Mouse (Mus musculus) heart, postnatal 36 days (tissue): ENCODE measurements at regions not wholly inside any gene's neighbourhood (a gene's known extent, or its start where the extent isn't known, plus 50 kb on each side); places are given as distances from the start of the nearest gene placed in this dataset.

Experiments
- DNase-seq, 2 experiments: peaks; one replicate each; pipeline ENCODE4 v3.0.0; 2021 to 2022
- intact Hi-C: fragments of 180-260 bp; cut with DNase I; formaldehyde crosslinking; loops from one replicate; pipeline ENCODE4 v1.15.1; 2025

DNA sequence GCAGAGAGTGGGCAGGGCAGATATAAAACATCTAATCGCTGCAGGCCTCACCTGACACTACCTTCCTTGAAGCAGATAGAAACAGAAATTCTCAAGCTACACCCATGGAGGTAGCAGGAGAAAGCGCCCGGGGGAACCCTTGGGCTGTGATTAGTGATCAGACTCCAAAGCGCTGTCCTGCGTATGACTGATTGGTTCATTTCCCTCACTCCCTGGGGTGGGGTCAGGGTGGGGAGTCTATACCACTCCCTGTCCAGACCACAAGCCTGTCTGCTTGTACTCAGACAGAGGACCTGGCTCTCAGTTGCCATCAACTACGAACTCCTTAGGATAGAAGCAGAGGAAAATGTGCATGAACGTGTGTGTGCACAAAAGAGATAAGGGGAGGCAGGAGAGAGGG is 77.7 kb downstream of the Gm826 start:
- no peak for DNase-seq
- intact Hi-C loops: no loop called here

DNA sequence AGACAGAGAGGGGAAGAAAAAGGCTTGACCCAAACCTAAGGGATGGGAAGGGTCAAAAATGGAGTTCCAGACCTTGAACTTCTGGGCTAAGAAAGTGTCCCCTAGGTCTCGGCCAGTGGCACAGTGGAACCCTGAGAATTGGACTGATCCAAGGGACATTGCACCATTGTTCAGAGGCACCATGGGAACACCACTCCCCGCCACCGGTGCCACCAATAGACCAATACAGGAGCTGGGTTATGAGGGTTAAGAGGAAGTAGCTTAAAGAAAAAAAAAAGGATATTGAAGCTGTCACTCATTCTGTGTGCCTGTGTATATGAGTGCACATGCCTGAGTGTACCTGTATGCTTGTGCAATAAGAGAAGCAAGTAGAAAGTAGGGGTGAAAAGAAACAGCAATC is 83.7 kb downstream of the Gm826 start:
- intact Hi-C loops: no loop called here
- no peak for DNase-seq

DNA sequence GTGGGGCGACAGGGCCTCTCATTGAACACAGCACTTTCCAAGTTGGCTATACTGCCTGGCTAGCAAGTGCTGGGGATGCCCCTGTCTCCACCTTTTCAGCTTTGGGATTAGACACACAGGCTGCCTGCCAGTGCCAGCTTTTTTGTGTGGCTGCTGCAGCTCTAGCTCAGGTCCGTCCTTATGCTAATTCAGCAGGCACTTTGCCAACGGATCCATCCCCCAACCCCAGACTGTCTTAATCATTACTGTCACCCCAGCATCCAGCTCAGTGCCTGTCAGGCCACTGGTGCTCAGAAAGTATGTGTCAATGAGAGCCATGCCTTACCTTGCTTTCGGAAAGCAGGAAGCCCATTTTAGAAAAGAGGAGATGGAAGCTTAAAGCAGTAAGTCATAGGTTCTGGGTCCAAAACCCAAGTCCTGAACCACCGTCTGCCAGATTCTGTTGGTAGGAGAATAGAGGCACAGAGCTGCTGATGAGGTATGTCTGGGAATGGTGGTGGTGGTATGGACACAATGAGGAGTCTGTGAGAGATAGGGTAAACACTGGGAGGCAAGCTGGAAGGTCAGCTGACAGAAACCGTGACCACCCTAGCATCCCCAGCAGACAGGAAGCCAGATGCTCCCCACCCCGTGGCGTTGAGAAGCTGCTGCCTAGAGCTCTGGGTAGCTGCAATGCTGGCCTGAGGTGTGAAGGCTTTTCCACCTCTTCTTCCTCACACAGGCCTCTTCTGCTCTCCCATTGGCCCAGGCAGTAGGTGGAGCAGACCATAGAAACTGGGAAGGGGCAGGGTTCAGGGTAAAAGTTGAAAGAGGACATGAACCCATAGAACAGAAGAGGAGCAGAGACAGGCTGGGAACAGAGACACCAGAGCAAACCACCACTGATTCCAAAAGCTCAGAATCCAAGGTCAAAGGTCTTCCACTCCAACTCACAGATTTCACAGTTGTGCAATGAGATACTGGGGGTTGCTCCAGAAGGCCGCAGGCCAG is 84.6 kb downstream of the Gm826 start:
- intact Hi-C loops: no loop called here
- no peak for DNase-seq

DNA sequence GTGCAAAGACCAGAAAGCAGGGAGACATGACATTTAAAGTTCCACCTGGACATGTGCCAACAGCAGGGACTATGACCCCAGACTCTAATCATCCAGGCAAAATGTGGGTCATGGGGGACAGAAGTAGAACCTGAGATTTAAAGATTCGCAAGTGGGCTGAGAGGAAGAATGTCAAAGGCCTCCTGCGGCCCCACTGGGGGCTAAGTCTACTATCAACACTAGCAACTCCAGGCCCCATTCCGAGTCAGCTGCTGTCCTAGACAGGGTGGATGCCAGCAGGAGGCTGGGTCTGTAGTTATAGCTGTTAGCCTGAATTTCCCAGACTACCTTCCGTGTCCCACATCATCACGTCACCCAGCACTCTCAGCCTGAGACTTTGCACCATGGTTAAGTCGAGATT is 86.7 kb downstream of the Gm826 start:
- DNase-seq: no peak
- intact Hi-C loops: no loop called here

DNA sequence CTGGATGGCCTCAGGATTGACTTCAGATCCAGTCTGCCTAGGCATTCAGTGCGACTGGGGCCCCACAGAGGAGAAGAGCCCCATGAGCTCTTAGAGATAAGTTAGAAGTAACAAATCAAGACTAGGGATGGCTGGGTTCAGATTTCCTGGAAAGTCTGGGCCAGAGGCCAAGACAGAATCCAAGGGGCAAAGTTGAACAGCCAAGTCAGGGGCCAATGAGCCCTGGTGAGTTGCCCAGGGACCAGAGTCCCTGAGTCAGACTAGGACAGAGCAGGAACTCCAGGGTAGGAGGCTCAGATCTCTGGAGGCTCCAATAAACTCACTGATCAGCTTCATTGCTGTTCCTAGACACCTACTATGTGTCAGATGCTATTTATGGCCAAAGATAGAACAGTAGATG is 87.6 kb downstream of the Gm826 start:
- no peak for DNase-seq
- intact Hi-C loops: no loop called here

DNA sequence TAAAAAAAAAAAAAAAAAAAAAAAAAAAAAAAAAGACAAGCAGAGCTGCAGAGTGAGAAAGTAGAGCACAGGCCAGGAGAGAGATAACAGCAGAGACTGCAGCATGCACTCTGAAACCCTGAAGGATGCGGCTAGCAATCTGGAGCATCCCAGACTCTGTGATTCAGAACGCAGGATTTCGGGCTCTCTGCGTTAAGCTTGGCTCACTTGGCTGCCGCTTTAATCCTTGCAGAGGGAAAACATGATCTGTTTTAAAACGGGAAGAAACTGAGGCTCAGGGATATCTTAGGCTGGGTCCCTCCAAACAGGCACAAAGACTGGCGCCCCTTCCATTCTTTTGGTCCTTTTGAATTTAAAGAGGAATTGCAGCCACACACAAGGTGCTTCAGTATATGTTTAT is 89.1 kb downstream of the Gm826 start:
- intact Hi-C loops: no loop called here
- no peak for DNase-seq

DNA sequence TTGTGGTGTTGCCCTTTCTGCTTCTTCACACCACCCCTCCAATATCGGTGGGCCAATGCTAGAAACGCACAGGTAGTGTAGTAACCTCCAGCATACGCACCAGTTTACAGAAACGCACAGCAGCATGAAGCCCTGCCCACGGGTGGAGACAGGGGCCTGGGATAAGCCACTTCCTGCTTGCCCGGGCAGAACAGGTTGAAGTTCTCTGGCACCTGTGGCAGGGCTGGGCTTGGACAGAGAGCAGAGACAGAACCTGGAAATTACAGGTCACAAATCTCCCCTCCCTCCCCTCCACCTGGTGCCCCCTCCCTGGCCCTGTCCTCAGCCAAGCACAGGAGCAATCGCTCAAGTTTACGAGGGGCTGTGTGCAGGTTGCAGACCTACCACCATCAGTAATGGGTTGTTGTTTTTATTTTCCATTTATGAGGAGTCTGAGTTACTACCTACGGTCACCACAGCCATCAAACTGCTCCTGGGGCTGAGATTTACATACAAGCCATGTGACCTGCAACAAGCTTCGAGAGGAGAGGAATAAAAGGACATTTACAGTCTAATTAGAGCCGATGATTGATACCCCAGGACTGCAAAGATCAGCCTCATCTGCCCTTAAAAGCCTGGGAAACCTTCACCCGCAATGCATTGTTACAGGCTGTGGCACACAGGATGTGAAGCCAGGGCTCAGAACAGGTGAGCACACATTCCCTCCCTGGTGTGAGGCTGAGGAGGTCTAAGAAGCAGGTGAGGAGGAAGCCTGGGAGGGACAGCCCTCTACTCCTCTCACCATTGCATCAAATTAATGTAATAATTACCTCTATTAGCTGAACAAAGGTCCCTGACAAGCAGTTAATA is 93.2 kb downstream of the Gm826 start:
- intact Hi-C loops: no loop called here
- DNase-seq: no peak

DNA sequence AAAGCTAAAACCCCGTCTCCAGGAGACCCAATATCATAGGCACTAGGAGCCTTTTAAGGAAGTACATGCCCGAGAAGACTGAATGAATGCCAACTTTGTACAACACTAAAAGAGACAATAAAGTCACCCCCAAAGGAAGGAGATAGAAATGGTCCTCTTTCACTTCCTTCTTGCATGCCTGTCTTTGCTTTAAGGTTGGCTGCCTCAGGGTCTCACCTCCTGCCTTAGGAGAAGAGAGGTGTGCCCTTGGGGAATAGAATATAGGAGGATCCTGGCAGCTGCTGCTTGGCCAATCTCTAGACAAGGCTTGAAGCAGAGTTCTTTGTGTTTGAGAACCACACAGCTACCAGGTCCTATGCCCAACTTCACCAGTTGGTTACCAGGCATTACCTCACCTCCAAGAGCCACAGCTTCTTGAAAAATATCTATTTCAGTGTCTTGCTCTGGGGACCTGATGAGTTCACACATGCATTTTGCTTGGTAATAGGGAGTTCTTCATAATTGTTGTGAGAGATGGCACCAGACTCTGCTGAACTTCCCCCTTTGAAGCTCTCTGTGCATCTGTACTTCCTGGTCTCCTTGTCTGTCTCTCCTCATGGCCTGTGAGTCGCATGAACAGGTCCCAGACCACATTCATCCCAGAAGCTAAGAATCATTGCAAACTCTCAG is 96.4 kb downstream of the Gm826 start:
- DNase-seq: no peak
- intact Hi-C loops: no loop called here

DNA sequence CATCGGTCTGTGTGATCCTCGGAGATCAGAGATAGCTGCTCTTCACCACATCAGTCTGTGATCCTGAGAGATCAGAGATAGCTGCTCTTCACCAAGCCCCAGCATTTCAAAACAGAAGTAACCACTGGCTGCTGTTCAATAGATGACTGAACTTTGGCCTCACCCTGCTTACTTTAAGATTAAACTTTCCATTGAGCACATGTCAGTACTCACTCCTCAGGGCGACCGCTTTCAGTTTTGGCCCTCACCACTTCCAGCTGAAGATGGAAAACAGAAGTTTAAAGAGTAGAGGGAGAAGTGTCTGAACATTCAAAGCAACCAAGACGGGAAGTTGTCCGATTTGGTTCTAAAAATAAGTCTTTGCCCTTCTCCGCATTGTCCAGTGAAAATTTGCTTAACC is 97.2 kb downstream of the Gm826 start:
- peak in 1 of 2 experiments; percentile 29 for DNase-seq
- intact Hi-C loops: no loop called here

DNA sequence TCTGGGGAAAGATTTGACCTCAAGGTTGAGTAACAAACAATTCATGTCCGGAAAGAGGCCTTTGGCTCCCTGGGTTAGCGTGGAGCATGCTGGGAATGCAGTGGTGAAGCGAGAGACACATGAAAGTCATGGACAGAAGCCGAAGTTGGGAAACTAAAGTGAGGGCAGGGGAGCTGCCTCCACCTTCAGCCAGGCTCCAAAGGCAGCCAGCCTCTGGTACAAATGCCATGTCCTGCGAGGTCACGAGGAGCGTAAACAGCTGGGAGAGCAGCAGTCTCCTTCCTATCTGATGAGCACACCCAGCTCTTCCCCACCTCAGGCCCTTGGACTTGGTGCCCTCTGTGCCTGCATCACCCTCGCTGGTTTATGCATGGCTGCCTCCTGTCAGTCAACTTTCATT is 103.2 kb downstream of the Gm826 start:
- DNase-seq: no peak
- intact Hi-C loops: no loop called here

DNA sequence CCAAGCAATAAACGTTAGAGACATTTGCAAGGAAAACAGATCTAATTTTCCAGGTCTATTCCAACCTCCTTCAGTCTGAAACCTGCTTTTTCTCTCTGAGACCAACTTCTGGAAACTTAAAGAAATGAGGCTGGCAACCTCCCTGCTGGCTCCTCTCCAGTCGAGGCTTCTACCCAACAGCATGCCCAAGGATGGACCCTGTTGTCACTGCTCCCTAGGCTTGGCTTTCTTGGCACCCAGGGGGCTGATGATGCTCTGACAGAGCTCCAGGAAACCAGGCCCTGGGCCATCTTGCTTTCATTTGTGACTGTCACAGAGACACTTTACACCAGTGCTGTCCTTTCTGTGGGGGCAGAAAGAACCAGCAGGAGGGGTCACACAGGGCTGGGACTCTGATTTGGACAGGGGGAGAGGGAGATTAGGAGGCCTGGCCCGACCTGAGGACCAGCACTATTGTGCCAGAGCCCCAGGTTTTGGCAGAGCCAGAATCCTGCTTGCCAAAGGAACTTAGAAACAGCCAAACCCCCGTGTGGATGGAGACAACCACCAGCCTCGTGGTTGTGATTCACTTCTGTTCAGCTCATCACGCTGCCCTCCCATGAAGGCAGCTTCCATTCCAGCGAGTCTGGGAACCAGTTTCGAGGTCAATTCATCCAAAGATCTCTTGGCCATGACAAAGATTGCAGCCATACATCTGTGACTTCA is 105.5 kb downstream of the Gm826 start:
- DNase-seq: no peak
- intact Hi-C loops: no loop called here

DNA sequence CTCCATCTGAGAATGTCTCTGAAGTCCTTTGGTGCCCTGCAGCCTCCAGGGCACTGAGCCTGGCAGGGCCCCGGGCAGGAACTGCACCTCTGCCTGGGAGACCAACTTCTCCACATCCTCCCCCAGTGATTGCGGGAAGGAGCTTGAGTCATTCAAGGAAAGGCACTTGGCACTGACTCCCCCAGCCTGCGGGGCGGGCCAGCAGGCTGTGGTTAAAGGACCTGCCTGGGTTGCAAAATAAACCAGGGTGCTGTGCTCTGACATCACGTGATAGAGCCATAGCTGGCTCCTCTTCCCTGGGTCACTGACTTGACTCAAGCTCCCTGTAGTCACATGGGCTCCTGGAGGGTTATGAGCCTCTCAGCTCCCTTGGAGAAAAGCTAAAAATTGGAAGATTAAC is 108.5 kb downstream of the Gm826 start:
- peak; percentile 13 to 24 for DNase-seq
- intact Hi-C loops: no loop called here

DNA sequence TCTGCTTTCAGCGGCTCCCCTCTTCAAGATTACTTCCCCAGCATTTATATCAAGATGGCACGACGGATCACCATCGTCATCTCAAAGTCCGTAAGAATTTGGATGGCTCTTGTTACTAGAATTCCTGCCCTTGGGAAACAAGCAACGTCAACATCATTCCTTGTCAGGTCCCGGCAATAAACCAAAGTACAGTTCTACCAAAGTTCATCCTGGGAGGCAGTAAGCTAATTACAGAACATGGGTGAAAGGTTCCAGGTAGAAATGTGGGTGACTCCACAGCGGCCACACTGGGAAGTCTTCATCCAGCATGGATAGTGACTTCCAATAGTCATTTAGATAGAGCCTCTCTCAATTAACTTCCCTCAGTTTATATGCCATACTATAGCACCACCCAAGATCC is 110.6 kb downstream of the Gm826 start:
- DNase-seq: no peak
- intact Hi-C loops: no loop called here

DNA sequence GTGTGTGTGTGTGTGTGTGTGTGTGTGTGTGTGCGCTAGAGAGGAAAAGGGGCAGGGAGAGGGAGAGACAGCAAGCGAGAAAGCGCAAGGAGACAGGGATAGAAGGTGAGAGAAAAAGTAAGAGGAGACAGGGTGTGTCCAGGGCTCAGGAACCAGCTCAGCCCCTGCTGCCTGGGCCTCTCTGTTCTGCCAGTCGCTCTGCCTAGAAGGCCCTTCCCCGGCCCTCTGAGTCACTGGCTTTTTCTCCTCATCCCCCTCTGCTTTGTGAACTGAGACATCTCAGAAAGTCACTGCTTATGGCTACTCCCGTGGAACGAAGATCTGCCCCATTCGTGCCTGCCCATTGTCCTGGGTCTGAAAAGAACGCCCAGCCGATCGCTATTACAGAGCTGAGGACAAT is 112.2 kb downstream of the Gm826 start:
- intact Hi-C loops: no loop called here
- no peak for DNase-seq

DNA sequence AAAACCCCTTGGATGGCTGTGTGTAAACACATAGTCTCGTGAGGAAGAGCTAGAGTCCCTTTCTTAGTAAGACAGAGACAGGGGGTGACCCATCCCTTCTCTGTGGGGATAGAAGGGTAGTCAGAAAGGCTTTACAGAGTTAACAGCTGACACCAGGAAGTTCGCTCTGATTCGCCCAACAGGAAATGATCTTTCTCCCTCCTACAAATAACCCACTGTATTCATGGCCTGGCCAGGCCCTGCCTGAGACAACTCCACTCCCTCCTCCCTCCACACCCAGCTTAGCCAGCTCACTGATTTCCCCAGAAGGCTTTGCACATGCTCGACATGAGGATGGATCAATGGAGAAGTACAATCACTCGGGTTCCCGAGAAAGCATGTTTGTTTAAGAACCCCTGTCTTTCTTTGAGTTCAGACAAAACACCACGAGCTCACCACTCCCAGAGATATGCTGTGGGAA is 113.4 kb downstream of the Gm826 start:
- intact Hi-C loops: no loop called here
- no peak for DNase-seq

DNA sequence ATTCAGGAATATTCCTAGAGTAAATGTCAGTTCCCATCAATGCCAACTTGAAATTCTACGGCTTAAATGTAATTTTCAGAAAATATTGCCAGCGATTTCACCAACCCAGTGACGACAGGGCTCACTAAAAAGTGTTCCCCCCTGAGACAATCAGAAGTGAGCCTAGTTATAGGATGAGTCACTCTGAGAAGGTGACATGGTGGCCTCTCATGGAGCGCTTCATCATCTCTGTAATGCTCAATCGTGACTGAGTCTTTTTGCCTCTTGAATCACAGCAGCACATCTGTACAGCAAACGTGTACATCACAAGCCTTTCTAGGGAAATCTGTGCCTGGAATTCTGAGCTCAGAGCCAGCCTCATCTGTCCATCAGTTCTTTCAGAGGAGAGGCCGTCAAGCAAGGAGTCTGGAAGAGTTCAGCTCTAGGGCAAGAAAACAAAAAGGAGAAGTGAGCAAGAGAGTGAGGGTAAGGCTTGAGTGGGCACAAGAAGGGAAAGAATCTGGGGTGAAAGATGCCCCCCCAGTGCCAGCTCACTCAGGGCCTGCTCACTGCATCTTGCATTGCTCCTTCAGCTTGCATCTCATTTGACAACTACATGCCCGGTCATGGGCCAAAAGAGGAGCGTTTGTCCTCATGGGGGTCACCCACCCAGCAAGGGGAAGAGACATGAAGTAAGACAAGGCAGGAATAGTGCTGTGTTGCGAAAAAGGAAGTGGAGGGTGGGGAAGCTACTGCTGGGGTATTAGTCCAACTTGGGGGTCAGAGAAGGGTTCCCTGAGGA is 119.7 kb downstream of the Gm826 start:
- intact Hi-C loops: no loop called here
- DNase-seq: no peak

DNA sequence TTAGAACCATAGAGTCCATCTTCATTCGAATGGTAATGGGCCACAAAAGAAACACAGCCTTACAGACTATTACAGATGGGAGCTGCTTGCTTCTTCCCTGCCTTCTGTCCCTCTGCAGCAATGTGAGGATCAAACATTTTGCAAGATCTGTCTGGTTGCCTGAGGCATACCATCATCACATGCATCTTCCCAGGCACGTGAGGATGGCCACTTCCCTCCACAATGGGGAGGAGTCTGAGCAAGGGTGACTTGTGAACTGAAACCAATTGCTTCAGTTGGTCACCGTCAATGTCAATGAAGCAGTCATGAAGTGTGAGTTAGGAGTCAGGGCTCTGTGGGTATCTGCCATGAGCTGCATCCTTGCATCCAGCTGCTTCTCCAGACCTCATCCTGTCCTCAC is 123.5 kb downstream of the Gm826 start:
- intact Hi-C loops: no loop called here
- DNase-seq: no peak

DNA sequence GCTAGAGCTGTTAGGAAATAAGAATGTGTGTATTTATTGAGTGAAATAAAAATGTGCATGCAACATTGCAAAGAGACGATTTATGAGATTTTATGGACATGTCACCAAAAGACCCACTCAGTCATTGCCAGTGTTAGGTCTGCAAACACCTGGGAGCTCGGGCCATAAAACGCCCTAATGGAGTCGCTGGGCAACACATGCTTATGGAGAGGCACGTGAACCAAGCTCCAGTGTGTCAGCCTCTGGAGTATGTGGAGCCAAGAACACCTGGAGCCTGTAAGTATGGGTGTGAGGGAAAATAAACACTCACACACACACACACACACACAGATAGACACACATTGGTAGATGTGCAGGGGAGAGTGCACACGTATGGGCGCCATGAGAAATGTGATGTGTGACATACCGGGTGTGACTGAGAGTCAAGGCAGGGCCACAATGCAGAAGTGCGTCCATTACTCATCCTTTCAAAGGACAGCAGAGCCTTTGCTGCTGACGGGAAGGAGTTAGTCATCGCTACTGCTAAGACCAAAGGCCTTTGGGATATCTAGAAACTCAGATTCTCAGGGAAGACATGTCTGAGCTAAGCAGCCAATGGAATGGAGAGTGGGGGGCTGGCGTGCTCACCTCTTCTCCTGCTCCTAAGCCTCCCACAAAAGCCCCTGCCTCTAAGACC is 124.2 kb downstream of the Gm826 start:
- intact Hi-C loops: no loop called here
- no peak for DNase-seq

DNA sequence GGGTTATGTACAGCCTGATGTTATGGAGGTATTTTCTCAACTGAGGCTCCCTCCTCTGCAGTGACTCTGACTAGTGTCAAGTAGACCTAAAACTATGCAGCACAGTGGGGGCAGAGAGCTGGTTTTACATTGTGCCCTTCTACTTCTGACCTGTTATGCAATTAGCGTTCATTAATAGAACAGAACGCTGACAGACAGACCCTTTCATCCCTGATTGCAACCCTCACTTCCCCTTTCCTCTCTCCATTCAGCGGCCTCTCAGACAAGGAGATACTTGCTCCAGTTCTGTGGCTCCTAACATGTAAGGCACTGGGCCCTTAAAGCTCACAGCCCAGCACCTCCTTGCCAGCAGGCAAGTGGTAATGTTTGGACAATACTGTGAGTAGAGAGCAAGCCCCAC is 125.7 kb downstream of the Gm826 start:
- intact Hi-C loops: no loop called here
- DNase-seq: no peak
